Mouse (Mus musculus) liver, adult (tissue): ENCODE measurements around the gene Gm13279.
"Not testable (repeated sequence)": the region's sequence is repeated elsewhere in the genome, so short reads cannot be mapped to it uniquely, and the experiment has no call there.

Experiments
- GATA4 ChIP-seq: IDR thresholded peaks from 2 replicates; pipeline ENCODE4 v1.6.1; 2014; ENCODE audit warnings: mild to moderate bottlenecking, low read length; ENCODE audit not compliant: insufficient replicate concordance

Gm13279 gene

DNA sequence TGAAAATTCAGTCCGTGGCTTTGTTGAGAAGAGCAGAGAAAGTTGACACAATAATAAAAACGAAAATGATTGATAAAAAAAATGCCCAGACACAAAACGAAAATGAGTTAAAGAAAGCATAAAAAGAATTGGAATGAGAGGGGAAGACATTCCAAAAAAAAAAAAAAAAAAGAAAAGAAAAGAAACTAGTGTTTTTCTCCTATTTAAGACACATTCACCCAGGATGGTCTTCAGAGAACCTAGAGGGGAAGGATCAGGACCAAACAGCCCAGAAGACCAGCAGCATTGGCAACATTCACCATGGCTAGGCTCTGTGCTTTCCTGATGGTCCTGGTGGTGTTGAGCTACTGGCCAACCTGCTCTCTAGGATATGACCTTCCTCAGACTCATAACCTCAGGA is 18.7 kb downstream of the Gm13279 start, which contains the start of gene Ifna7:
Gene Ifna7 (plus strand): TSS at position 301 of the 400 bp plus-strand sequence.
- TF ChIP-seq GATA4, result no peak

DNA sequence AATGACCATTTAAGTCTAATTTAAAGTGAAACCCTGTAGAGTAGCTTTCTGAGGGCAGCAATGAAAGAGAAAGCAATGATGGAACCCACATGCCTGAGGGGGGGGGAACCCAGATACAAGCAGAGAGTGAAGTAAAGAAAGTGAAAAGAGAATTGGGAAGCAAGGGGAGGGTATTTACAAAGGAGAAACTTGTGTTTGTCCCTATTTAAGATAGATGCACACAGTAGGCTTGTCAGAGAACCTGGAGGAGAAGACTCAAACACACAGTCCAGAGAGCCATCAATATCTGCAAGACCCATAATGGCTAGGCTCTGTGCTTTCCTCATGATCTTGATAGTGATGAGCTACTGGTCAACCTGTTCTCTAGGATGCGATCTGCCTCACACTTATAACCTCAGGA is 22.5 kb downstream of the Gm13279 start, which contains the start of gene Ifna11:
Gene Ifna11 (plus strand): TSS at position 301 of the 400 bp plus-strand sequence.
- no peak for TF ChIP-seq GATA4

DNA sequence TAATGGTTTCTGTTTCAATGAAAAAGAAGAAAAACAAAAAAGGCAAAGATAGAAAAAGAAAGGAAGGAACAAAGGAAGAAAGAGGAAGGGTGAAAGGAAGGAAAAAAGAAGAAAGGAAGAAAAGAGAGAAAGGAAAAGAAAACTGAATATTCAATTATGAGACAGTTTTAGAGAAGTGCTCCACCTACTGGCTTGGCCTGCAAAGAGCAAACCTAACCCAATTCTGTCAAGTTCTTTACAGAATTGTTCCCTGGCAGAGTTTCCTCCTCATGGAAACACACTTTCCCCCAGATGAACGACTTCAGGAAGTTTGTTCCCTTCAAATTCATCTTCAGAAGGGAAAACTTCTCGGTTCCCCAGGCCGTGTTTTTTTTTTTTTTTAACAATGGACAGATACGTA is 25.8 kb downstream of the Gm13279 start:
- TF ChIP-seq GATA4, result no peak

DNA sequence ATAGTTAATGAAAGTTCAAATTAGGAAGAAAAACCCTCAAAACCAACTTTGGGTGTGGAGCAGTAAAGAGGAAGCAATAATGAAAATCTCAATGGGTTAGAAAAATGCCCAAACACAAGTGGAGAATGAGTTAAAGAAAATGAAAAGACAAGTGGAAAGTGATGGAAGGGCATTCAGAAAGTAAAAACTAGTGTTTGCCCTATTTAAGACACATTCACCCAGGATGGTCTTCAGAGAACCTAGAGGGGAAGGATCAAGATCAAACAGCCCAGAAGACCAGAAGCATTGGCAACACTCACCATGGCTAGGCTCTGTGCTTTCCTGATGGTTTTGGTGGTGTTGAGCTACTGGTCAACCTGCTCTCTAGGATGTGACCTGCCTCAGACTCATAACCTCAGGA is 29.9 kb downstream of the Gm13279 start, which contains the start of gene Ifna6:
Gene Ifna6 (plus strand): TSS at position 301 of the 400 bp plus-strand sequence.
- TF ChIP-seq GATA4, result not testable (repeated sequence)

DNA sequence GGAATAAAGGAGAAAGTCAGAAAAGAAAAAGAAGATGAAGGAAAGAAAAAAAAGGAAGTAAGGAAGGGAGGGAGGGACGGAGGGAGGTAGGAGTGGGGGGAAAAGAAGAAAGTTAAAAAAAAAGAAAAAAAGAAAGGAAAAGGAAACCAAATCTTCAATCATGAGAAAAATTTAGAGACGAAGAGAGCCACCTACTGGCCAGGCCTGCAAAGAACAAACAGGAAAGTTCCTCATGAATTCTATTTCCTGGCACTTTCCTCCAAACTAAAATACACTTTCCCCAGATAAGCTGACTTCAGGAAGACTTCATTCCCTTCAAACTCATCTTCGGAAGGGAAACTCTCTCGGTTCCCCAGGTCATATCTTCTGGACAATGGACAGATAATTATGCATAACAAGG is 33.3 kb downstream of the Gm13279 start:
- TF ChIP-seq GATA4, result no peak

DNA sequence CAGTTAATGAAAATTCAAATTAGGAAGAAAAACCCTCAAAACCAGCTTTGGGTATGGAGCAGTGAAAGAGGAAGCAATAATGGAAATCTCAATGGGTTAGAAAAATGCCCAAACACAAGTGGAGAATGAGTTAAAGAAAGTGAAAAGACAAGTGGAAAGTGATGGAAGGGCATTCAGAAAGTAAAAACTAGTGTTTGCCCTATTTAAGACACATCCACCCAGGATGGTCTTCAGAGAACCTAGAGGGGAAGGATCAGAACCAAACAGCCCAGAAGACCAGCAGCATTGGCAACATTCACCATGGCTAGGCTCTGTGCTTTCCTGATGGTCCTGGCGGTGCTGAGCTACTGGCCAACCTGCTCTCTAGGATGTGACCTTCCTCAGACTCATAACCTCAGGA is 38.0 kb downstream of the Gm13279 start, which contains the start of gene Ifna5:
Gene Ifna5 (plus strand): TSS at position 301 of the 400 bp plus-strand sequence.
- not testable (repeated sequence) for TF ChIP-seq GATA4

DNA sequence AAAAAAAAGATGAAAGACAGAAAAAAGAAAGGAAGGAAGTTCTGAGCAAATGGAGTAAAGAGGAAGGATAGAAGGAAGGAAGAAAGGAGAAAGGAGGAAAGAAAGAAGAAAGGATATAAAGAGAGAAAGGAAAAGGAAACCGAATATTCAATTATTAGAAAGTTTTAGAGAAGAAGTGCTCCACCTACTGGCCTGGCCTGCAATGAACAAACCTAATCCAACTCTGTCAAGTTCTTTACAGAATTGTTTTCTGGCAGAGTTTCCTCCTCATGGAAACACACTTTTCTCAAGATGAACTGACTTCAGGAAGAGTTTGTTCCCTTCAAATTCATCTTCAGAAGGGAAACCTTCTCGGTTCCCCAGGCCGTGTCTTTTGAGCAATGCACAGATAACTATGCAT is 41.6 kb downstream of the Gm13279 start:
- no peak for TF ChIP-seq GATA4

DNA sequence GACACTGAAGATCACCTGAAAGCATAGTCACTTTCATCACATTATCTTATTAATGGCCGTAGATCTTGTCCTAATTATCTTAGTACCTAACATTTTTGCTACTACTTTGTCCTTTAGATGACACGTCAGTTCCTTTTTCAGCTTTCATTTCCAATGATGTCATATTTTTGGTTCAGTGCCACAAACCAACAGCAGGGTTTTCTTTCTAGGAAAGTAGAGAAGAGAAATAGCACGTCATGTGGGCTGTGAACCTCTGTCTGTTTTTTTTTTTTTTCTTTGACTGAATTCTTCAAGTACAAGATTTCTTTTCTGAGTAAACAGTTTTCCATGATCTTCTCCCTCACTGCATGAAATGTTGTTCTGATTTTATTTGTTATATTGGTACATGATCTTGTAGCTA is 42.9 kb downstream of the Gm13279 start:
- TF ChIP-seq GATA4, result no peak

DNA sequence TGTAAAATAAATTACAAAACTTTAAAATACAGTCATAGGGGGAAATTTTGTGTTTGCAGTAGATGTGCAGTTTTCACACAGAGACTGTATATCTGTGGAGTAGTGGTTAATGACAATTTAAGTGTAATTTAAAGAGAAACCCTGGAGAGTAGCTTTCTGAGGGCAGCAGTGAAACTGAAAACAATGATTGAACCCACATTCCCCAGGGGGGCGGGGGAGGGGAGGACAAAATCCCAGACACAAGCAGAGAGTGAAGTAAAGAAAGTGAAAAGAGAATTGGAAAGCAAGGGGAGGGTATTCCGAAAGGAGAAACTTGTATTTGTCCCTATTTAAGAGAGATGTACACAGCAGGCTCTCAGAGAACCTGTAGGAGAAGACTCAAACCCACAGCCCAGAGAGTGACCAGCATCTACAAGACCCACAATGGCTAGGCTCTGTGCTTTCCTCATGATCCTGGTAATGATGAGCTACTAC is 44.3 kb downstream of the Gm13279 start, which contains the start of gene Ifna4:
Gene Ifna4 (plus strand): TSS at position 424 of the 474 bp plus-strand sequence.
- TF ChIP-seq GATA4, result no peak

DNA sequence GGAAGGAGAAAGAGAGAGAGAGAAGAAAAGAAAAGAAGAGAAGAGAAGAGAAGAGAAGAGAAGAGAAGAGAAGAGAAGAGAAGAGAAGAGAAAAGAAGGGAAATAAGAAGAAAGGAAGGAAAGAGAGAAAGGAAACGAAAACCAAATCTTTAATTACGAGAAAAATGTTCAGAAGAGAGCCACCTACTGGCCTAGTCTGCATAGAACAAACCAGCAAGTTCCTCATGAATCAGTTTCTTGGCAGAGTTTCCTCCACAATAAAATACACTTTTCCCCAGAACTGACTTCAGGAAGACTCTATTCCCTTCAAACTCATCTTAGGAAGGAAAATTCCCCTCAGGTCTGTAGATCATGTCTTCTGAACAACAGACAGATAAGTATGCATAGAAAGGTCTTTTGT is 48.1 kb downstream of the Gm13279 start:
- TF ChIP-seq GATA4, result no peak
